Mouse (Mus musculus): ENCODE results near the gene Olfml1.

DNA sequence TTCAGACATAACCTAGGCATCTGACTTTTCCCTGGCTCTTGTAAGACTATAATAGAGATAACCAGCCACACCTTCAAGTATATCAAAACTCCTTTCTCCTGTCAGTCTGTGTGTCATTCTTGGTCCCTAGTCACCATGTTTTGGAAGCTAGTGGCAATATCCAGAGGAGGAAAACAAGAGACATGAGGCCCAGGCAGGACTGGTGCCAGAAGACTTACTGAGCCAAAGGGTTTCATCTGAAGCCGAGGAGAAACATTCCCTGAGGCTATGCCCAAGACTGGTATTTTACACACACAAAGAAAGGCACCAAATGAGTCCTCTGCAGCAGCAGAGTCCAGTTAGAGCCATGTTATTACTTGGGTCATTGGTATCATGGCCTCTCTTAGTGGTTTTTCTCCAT is 22.2 kb upstream of the Olfml1 start:
- no peak for TF ChIP-seq CTCF (IDR thresholded peaks at IDR 0.05; ENCODE audit: low read depth)
- TF ChIP-seq EP300 (IDR thresholded peaks at IDR 0.05; ENCODE audit: low read depth) = no peak
